ENCODE assay signal across 26 mouse cellular contexts in the genomic region with DNA sequence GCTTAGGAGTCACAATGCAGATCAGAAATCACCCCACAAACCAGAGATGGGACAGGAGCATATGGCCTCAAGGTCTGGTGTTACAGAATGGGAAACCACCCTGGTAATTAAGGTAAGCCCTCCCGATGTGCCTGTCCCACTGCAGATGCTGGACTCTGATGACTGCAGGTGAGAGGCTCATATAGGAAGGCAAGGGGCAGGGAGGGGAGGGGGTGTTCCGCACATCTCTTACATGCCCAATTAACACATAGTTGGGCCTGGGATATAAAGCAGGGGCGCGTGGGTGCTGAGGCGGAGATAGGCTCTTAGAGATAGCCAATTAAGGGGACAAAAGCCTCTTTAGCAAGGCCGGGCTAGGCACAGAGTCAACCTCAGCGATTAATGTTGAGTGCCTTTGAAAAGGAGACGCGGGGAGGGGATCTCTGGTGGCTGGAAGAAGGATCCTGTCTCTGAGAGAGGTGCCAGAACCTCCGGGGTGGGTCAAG. TPM values are rescaled to one million over a fixed set of nuclear protein-coding genes. Genes with fewer than 3 reads are reported as not detected.
DNase-seq lines count a peak whose midpoint lies in the region; ATAC-seq lines count a peak whose summit lies in the region.
"Had no signal": no experiment of that assay in that cellular context is flagged by ENCODE, and none has a peak within 500 bp of the region (broad histone marks: within the 10 kb centered on the region; RNA-seq: fewer than 3 reads in every experiment).

A gene (minus strand): TSS at position 51 of the 485 bp plus-strand sequence.

- no peak within 1 kb of the TSS for H3K4me2 ChIP-seq in heart, embryonic 11.5 days
- no peak within 1 kb of the TSS for H3K4me2 ChIP-seq in limb, embryonic 15.5 days
- H3K4me2 ChIP-seq in forebrain, embryonic 13.5 days: no peak within 1 kb of the TSS

- WGBS in heart, embryonic 11.5 days (ENCODE audit: insufficient replicate concordance): 52% methylated on average over 10 of the region's 10 CpGs
- 54% methylated on average over 10 of the region's 10 CpGs for whole genome bisulfite sequencing in heart, embryonic 10.5 days
- WGBS in limb, embryonic 15.5 days: 60% methylated on average over 10 of the region's 10 CpGs
- WGBS in limb, embryonic 10.5 days: 77% methylated on average over 10 of the region's 10 CpGs
- 7% methylated on average over 10 of the region's 10 CpGs for whole genome bisulfite sequencing in forebrain, embryonic 13.5 days

- H3K9me3 ChIP-seq in heart, embryonic 11.5 days (replicated peaks; ENCODE audit: control insufficient read depth, low read length): peaks cover 4% of the 10 kb centered on the region; the same call in 1 of the 2 replicates
- no peaks in the 10 kb centered on the region for H3K9me3 ChIP-seq in heart, embryonic 10.5 days
- H3K9me3 ChIP-seq in limb, embryonic 15.5 days: no peaks in the 10 kb centered on the region
- H3K9me3 ChIP-seq in limb, embryonic 10.5 days (replicated peaks): no peaks in the 10 kb centered on the region
- H3K9me3 ChIP-seq in forebrain, embryonic 13.5 days (replicated peaks): no peaks in the 10 kb centered on the region
- H3K9me3 ChIP-seq: G1E had no signal

- ATAC-seq in heart, embryonic 11.5 days (replicated peaks; ENCODE audit: insufficient number of reproducible peaks, low FRiP score, low TSS enrichment): no peak
- no peak for ATAC-seq in limb, embryonic 15.5 days (ENCODE audit: insufficient number of reproducible peaks, low FRiP score, low TSS enrichment, low read depth)
- no peak for ATAC-seq in forebrain, embryonic 13.5 days
- ATAC-seq: intestine, embryonic 16.5 days; midbrain, embryonic 16.5 days had no signal

- no peaks in the 10 kb centered on the region for H3K27me3 ChIP-seq in heart, embryonic 11.5 days (ENCODE audit: control insufficient read depth, insufficient read depth, low read length)
- no peaks in the 10 kb centered on the region; the same call in 1 of the 2 replicates for H3K27me3 ChIP-seq in heart, embryonic 10.5 days (ENCODE audit: insufficient read depth, poor library complexity, severe bottlenecking)
- H3K27me3 ChIP-seq in limb, embryonic 15.5 days: no peaks in the 10 kb centered on the region
- H3K27me3 ChIP-seq in limb, embryonic 10.5 days (ENCODE audit: low read depth, poor library complexity, severe bottlenecking): no peaks in the 10 kb centered on the region
- no peaks in the 10 kb centered on the region for H3K27me3 ChIP-seq in forebrain, embryonic 13.5 days

- H3K4me1 ChIP-seq in heart, embryonic 11.5 days (ENCODE audit: control insufficient read depth, insufficient read depth, low read length): no peaks in the 10 kb centered on the region
- no peaks in the 10 kb centered on the region for H3K4me1 ChIP-seq in heart, embryonic 10.5 days
- H3K4me1 ChIP-seq in limb, embryonic 15.5 days: peaks cover 13% of the 10 kb centered on the region; the same call in 1 of the 2 replicates
- H3K4me1 ChIP-seq in limb, embryonic 10.5 days: no peaks in the 10 kb centered on the region
- peaks cover 10% of the 10 kb centered on the region for H3K4me1 ChIP-seq in forebrain, embryonic 13.5 days

- no peak within 1 kb of the TSS for H3K27ac ChIP-seq in heart, embryonic 11.5 days (ENCODE audit: low read depth, low read length)
- no peak within 1 kb of the TSS for H3K27ac ChIP-seq in heart, embryonic 10.5 days
- H3K27ac ChIP-seq in limb, embryonic 15.5 days: no peak within 1 kb of the TSS
- H3K27ac ChIP-seq in limb, embryonic 10.5 days: no peak within 1 kb of the TSS
- no peak within 1 kb of the TSS for H3K27ac ChIP-seq in forebrain, embryonic 13.5 days
- H3K27ac ChIP-seq: kidney, postnatal 0 days; liver, embryonic 14.5 days; stomach, postnatal 0 days had no signal

- DNase-seq in heart, embryonic 10.5 days (ENCODE audit: low spot score): no peak
- no peak for DNase-seq in limb, embryonic 10.5 days (ENCODE audit: low spot score)
- DNase-seq in R1 (ENCODE audit: low read depth, low spot score): peak; percentile 27
- no peak for DNase-seq in urinary bladder, adult 2 months (ENCODE audit: low spot score)
- DNase-seq: adrenal gland, postnatal 14 days; B cell, adult 2 months; cerebellum, adult 11-12 months; cerebellum, postnatal 14 days; kidney, adult 8-10 months; kidney, postnatal 4 days; left cerebral cortex, postnatal 4 days; liver; lung, adult 2 months; lung, postnatal 10 days; right cerebral cortex, postnatal 4 days; thymus, adult 18-20 months; thymus, postnatal 25 days had no signal

- no peak within 1 kb of the TSS for H3K4me3 ChIP-seq in heart, embryonic 11.5 days (ENCODE audit: low read depth, low read length)
- no peak within 1 kb of the TSS for H3K4me3 ChIP-seq in heart, embryonic 10.5 days
- no peak within 1 kb of the TSS for H3K4me3 ChIP-seq in limb, embryonic 15.5 days
- H3K4me3 ChIP-seq in limb, embryonic 10.5 days: no peak within 1 kb of the TSS
- H3K4me3 ChIP-seq in forebrain, embryonic 13.5 days: no peak within 1 kb of the TSS

- no peaks in the 10 kb centered on the region for H3K36me3 ChIP-seq in heart, embryonic 11.5 days (ENCODE audit: control insufficient read depth, insufficient read depth, low read length)
- H3K36me3 ChIP-seq in heart, embryonic 10.5 days: no peaks in the 10 kb centered on the region
- no peaks in the 10 kb centered on the region for H3K36me3 ChIP-seq in limb, embryonic 15.5 days
- H3K36me3 ChIP-seq in limb, embryonic 10.5 days: no peaks in the 10 kb centered on the region
- no peaks in the 10 kb centered on the region for H3K36me3 ChIP-seq in forebrain, embryonic 13.5 days (ENCODE audit: poor library complexity, severe bottlenecking)
- H3K36me3 ChIP-seq: G1E had no signal

- H3K9ac ChIP-seq in heart, embryonic 11.5 days (ENCODE audit: low read depth, low read length): peak within 1 kb of the TSS; percentile 39; the same call in 1 of the 2 replicates
- H3K9ac ChIP-seq in limb, embryonic 15.5 days: 0 out of 2 replicates have a peak within 1 kb of the TSS, but pooled peaks have one; percentile 10
- H3K9ac ChIP-seq in forebrain, embryonic 13.5 days: 0 out of 2 replicates have a peak within 1 kb of the TSS, but pooled peaks have one; percentile 9
- H3K9ac ChIP-seq: liver, embryonic 14.5 days had no signal

RNA-seq across cellular contexts. Expression of the gene that starts here (rescaled TPM):
- polyA plus RNA-seq in heart, embryonic 11.5 days (2014; fragmentation: Nextera tagmentation; extraction: Ambion mirVana): 0.17 and 0.20 TPM in 2 replicates
- 0.18 and 0.36 TPM in 2 replicates for polyA plus RNA-seq in heart, embryonic 10.5 days (2016; fragmentation: Nextera tagmentation; extraction: Ambion mirVana)
- 0.17 TPM in 1 of 2 replicates, not detected in the other for polyA plus RNA-seq in limb, embryonic 15.5 days (2015; fragmentation: Nextera tagmentation; extraction: Ambion mirVana)
- not detected in 2 replicates for polyA plus RNA-seq in limb, embryonic 10.5 days (2016; fragmentation: Nextera tagmentation; extraction: Ambion mirVana)
- 0.26 and 0.45 TPM in 2 replicates for polyA plus RNA-seq in forebrain, embryonic 13.5 days (2015; fragmentation: Nextera tagmentation; extraction: Ambion mirVana)
- 0.15 and 0.22 TPM in 2 replicates for polyA plus RNA-seq in urinary bladder, adult 2 months (2012; rRNA removed)
- polyA plus RNA-seq: G1E; intestine, embryonic 16.5 days; kidney, postnatal 0 days; stomach, postnatal 0 days had no signal
